Mouse (Mus musculus): ENCODE data around the gene Mast2.

DNA sequence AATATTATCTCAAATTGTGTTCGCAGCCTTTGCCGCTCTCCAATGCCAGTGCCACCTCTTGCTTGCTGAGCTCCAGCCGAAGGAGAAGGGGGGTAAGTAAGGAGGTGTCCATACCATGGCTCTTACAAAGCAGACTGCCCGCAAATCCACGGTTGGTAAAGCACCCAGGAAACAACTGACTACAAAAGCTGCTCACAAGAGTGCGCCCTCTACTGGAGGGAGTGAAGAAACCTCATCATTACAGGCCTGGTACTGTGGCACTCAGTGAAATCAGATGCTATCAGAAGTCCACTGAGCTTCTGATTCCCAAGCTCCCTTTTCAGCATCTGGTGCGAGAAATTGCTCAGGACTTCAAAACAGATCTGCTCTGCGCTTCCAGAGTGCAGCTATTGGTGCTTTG, 15.3 kb downstream of the Mast2 start:
- TF ChIP-seq CTCF (IDR thresholded peaks at IDR 0.05; ENCODE audit: low read depth) (peak; percentile 92), EP300 (IDR thresholded peaks at IDR 0.05; ENCODE audit: low read depth) (no peak)

Data from liver, postnatal 0 days (tissue).